Mouse (Mus musculus) thymus, postnatal 10 days (tissue): ENCODE measurements around the gene Trim59.
A peak's percentile ranks its signal among the peaks of the same experiment; 100 is the strongest.

Source experiments
- DNase-seq, 2 experiments: peaks; one replicate each; pipeline ENCODE4 v3.0.0; 2021; ENCODE audit warnings: low spot score in 2 of 2

Gene Trim59

DNA sequence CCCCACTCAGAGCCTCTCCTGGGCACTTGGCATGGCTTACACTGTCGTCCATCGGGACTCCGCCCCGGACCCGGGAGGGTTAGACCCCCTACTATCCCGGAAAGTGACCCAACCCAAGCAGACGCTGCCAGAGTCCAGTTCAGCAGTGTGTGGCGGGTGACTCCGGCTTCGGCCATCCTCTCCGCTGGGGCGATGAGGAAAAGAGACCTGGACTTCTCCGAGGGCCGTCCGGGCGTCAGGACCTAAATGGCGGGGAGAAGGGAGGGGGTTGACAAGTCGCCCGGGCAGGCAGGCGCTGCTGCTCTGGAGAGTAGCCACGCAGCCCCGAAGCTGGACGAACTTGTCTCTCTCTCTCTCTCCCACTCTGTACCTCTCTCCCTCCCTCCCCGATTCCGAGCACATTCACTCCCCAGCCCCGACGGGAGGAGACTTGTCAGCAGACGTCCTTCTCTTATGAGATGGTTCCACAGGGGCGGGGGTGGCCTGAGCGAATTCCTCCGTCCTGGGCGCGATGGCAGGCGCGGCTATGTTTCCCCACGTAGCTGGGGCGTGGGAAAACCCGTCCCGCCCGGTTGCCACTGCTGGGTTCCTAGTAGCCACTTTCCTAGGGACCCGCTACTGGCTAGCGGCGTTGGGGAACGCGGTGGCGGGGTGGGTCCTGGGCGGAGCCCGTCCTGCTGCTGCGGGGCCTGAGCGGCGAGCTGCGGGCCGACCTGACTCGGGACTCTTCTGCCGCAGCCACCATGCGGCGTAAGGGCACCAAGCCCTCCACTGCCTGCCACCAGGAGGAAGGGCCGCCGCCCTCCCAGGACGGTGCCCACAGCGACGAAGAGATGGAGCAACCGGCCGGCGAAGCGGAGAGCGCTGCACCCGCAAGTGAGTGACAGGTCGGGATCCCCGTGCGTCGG lies 39.0 kb downstream of the Trim59 start:
- DNase-seq = peak; percentile 43 to 59

DNA sequence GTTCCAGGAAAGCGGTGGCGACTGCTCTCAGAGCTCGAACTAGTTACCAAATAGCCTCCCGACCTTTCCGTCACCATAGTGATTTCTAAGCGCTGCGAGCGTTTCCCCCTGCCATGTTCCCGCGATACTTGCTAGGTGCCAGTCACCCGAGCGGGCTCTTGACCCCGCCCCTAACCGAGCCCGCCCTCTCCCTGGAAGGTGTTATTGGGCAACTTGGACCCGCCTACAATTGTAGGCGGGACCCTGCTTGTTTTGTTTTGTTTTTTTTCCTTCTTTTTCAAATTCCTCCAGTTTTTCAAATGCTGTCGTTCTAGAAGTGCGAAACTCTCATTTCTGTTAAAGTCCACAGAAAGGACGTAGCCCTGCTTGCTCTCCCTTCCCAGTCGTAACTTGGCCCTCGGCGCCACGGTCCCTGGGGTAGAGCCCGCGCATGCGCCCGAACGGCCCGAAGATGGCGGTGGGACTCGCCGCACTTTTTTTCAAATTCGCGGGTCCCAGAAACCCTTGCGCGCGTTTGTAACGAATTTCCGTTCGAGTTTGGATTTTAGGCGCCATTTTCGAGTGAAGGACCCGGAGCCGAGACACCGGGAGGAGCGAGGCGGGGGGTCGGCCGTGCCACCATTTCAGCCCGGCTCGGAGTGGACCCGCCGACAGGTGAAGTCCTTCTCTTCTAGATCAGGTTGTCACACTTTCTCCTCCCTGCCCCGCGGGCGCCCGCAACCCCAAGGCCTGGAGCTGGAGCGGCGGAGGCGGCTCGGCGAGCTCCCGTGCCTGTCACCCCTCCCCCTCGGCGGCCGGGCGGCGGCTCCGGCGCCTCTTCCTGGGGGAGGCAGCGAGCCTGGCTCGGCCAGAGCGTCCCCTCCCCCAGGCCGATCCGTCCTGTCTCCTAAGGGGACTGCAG lies 39.9 kb downstream of the Trim59 start, which contains the start of the genes Ift80 and Smc4:
TSS of gene Ift80 (minus strand) at position 134 of the 901 bp plus-strand sequence.
TSS of gene Smc4 (plus strand) at position 302 of the 901 bp plus-strand sequence.
- DNase-seq = peak; percentile 95

DNA sequence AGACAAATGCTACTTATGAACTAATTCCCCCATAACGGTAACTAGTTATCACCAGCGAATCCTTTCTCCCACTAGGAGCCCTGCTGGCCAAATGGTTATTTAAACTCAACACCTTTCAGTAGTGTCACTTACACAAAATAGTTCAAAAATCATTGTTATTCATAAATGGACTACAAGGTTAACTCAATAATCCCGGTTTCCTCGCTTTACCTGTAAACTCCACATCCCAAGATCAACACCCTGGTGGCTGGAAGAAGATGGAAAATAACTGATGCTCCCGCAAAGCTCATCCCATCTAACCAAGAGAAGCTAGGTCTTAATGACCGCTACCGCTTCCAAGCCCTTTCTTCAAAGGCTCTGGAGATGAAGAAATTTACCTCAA lies 40.5 kb downstream of the Trim59 start:
- no peak for DNase-seq

DNA sequence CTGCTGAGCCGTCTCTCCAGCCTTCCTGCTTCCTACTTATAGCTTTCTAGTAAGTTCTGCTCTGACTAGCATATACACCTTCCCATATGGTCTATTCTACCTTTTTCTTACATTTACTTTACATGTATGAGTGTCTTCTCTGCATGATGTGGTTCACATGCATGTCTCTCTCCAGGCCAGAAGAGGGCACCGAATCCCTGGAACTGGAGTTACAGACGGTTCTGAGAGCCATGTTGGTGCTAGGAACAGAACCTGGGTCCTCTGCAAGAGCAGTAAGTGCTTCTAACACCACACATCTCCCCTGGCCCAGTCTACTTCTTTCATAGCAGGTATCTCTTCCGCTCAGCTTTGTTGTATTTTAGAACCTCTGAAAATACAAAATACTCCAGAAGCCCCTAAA lies 41.8 kb downstream of the Trim59 start:
- no peak for DNase-seq

DNA sequence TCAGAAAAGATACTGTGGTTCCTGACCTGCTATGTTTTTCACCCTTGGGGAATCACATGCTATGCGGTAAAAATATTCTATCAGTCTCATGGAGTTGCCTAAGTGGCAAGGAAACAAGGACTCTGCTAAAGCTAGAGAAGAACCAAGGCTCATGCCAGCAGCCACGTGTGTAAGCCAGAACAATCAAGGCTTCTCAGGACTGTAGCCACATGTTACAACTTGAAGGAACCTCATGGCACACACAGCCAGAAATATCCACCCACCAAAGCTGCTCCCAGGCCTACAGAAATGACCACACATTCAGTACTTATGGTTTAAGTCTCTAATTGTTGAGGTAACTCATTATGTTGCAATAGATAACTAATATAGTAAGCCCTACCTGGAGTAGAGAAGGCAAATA lies 58.0 kb downstream of the Trim59 start:
- DNase-seq = no peak
